In the genomic region with DNA sequence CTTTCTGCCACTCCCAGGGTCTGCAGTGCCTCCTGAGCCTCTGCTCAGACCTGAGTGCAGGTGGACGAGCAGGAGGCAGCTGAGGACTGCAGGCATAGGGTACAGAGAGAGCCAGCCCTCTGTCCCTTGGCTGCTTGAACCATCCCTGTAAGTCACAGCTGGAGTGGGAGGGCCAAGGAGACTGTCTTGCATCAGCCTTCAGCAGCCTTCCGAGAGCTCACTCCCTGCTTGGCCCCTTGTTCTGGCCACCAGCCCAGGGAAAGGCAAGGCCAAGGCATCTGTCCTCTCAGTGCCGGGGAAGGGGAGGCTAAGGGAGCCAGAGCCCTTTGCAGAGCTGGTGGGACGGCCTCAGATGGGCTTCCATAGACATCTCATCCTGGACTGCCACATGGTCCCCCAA, we compare ENCODE assay signal across 8 mouse cellular contexts. TPM values are rescaled to one million over a fixed set of nuclear protein-coding genes. Genes with fewer than 3 reads are reported as not detected.
DNase-seq lines count a peak whose midpoint lies in the region; ATAC-seq and TF ChIP-seq lines count a peak whose summit lies in the region.

No protein-coding gene starts in this region.

- H3K4me1 ChIP-seq in kidney, embryonic 14.5 days (ENCODE audit: control insufficient read depth, insufficient read depth, low read length) = peaks cover 57% of the 10 kb centered on the region
- H3K4me1 ChIP-seq in heart, embryonic 11.5 days (ENCODE audit: control insufficient read depth, insufficient read depth, low read length) = peaks cover 63% of the 10 kb centered on the region
- peaks cover 29% of the 10 kb centered on the region for H3K4me1 ChIP-seq in liver, postnatal 0 days (ENCODE audit: insufficient read depth)

- no peak for TF ChIP-seq EP300 in liver, postnatal 0 days (IDR thresholded peaks at IDR 0.05; ENCODE audit: low read depth)

- no peaks in the 10 kb centered on the region; the same call in 1 of the 2 replicates for H3K9me3 ChIP-seq in kidney, embryonic 14.5 days (ENCODE audit: control insufficient read depth, low read length)
- H3K9me3 ChIP-seq in heart, embryonic 11.5 days (replicated peaks; ENCODE audit: control insufficient read depth, low read length) = no peaks in the 10 kb centered on the region
- H3K9me3 ChIP-seq in liver, postnatal 0 days (ENCODE audit: low read length) = no peaks in the 10 kb centered on the region

- no peak for ATAC-seq in kidney, embryonic 14.5 days (ENCODE audit: low FRiP score, low TSS enrichment)
- no peak for ATAC-seq in heart, embryonic 11.5 days (replicated peaks; ENCODE audit: insufficient number of reproducible peaks, low FRiP score, low TSS enrichment)
- ATAC-seq in liver, postnatal 0 days = no peak; the same call in 1 of the 2 replicates

- H3K27me3 ChIP-seq in kidney, embryonic 14.5 days (ENCODE audit: control insufficient read depth, insufficient read depth, low read length) = no peaks in the 10 kb centered on the region
- no peaks in the 10 kb centered on the region for H3K27me3 ChIP-seq in heart, embryonic 11.5 days (ENCODE audit: control insufficient read depth, insufficient read depth, low read length)
- H3K27me3 ChIP-seq in liver, postnatal 0 days (ENCODE audit: insufficient read depth, low read length) = no peaks in the 10 kb centered on the region

- no peak for TF ChIP-seq CTCF in liver, postnatal 0 days (IDR thresholded peaks at IDR 0.05; ENCODE audit: low read depth)

- peaks cover 36% of the 10 kb centered on the region for H3K36me3 ChIP-seq in kidney, embryonic 14.5 days (ENCODE audit: control insufficient read depth, insufficient read depth, low read length)
- H3K36me3 ChIP-seq in heart, embryonic 11.5 days (ENCODE audit: control insufficient read depth, insufficient read depth, low read length) = peaks cover 10% of the 10 kb centered on the region
- H3K36me3 ChIP-seq in liver, postnatal 0 days (replicated peaks; ENCODE audit: insufficient read depth, low read length) = peaks cover 14% of the 10 kb centered on the region

- no peak for DNase-seq in kidney, postnatal 14 days
- DNase-seq in NIH3T3 (ENCODE audit: low read depth) = peak; percentile 65
- DNase-seq in liver, postnatal 0 days = no peak
- no peak for DNase-seq in cerebellum, adult 8-10 months
- DNase-seq in left cerebral cortex, adult 11 months (ENCODE audit: low spot score) = no peak
- DNase-seq in right cerebral cortex, postnatal 25 days = no peak

- peak overlapping the region; percentile 77; the same call in 1 of the 2 replicates for H3K27ac ChIP-seq in kidney, embryonic 14.5 days (ENCODE audit: low read depth, low read length)
- H3K27ac ChIP-seq in heart, embryonic 11.5 days (ENCODE audit: low read depth, low read length) = peak overlapping the region; percentile 79
- H3K27ac ChIP-seq in liver, postnatal 0 days (ENCODE audit: low read depth) = peak overlapping the region; percentile 39; the same call in 1 of the 2 replicates

- no peak overlapping the region for H3K4me3 ChIP-seq in kidney, embryonic 14.5 days (ENCODE audit: low read length)
- no peak overlapping the region for H3K4me3 ChIP-seq in heart, embryonic 11.5 days (ENCODE audit: low read depth, low read length)
- H3K4me3 ChIP-seq in liver, postnatal 0 days (ENCODE audit: low read depth, low read length) = no peak overlapping the region

- 75% methylated on average over 4 of the region's 4 CpGs for WGBS in kidney, embryonic 14.5 days
- 62% methylated on average over 4 of the region's 4 CpGs for WGBS in heart, embryonic 11.5 days (ENCODE audit: insufficient replicate concordance)
- WGBS in liver, postnatal 0 days (ENCODE audit: insufficient replicate concordance) = 66% methylated on average over 4 of the region's 4 CpGs

- H3K4me2 ChIP-seq in kidney, embryonic 14.5 days (replicated peaks; ENCODE audit: low read depth, low read length) = no peak overlapping the region
- no peak overlapping the region for H3K4me2 ChIP-seq in heart, embryonic 11.5 days
- H3K4me2 ChIP-seq in liver, postnatal 0 days (ENCODE audit: low read depth, low read length) = no peak overlapping the region

- no peak overlapping the region for H3K9ac ChIP-seq in kidney, embryonic 14.5 days (ENCODE audit: low read depth, low read length)
- 0 out of 2 replicates have a peak overlapping the region, but pooled peaks have one; percentile 28 for H3K9ac ChIP-seq in heart, embryonic 11.5 days (ENCODE audit: low read depth, low read length)
- H3K9ac ChIP-seq in liver, postnatal 0 days (replicated peaks) = no peak overlapping the region

RNA-seq across cellular contexts. Expression of gene Trim8, which starts 23.3 kb away (rescaled TPM):
- polyA plus RNA-seq in kidney, embryonic 14.5 days (2014; fragmentation: Nextera tagmentation; extraction: Ambion mirVana) = 28.3 and 35.6 TPM in 2 replicates
- 18.0 and 18.6 TPM in 2 replicates for polyA plus RNA-seq in heart, embryonic 11.5 days (2014; fragmentation: Nextera tagmentation; extraction: Ambion mirVana)
- polyA plus RNA-seq in liver, postnatal 0 days (2015; fragmentation: Nextera tagmentation; extraction: Ambion mirVana) = 7.9 and 9.8 TPM in 2 replicates
